Mouse (Mus musculus): ENCODE results near the gene Taf3. TPM values are rescaled to one million over a fixed set of nuclear protein-coding genes. Genes with fewer than 3 reads are reported as not detected.

The Taf3 gene
- polyA plus RNA-seq, 1 experiment = 8.4 TPM

DNA sequence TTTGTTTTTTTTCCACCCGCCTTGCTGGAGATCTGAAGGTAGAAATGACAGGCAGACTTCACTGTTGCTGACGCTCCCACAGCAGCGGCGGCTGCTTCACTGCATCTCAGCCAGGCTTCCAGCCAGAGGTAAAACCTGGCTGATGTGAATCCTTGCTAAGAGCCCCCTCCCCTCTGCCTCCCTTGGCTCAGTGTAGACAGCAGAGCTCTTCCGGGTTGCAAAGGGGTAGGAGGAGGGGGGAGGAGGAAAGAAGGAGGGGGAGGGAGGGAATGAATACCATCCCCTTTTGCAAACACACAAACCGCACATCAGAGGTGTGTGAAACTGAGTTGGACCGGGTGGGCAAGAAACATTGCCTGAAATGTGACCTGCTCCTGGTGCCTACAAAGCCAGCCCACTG is 160.8 kb downstream of the Taf3 start:
- H3K4me1 ChIP-seq (ENCODE audit: control insufficient read depth, insufficient read depth, low read length) = no peaks in the 10 kb centered on the region
- no peak overlapping the region for H3K27ac ChIP-seq (ENCODE audit: insufficient read depth, low read length)
- TF ChIP-seq CTCF (IDR thresholded peaks at IDR 0.05; ENCODE audit: extremely low read depth, insufficient read depth, low read length) (no peak), POLR2A (IDR thresholded peaks at IDR 0.05; ENCODE audit: extremely low read depth, insufficient read depth, low read length) (no peak)
- no peak overlapping the region for H3K4me3 ChIP-seq (ENCODE audit: insufficient read depth, low read length)

- TF ChIP-seq CTCF (IDR thresholded peaks at IDR 0.05; ENCODE audit: extremely low read depth, insufficient read depth, low read length) (no peak), POLR2A (IDR thresholded peaks at IDR 0.05; ENCODE audit: extremely low read depth, insufficient read depth, low read length) (no peak)
- Histone ChIP-seq H3K27ac (ENCODE audit: insufficient read depth, low read length) (no peak overlapping the region), H3K4me3 (ENCODE audit: insufficient read depth, low read length) (no peak overlapping the region), H3K4me1 (ENCODE audit: control insufficient read depth, insufficient read depth, low read length) (no peaks in the 10 kb centered on the region)
Measured at GRCm38 (mm10) chr2:9886921-9887610, 161.3 kb downstream of the Taf3 start.

- no peak for TF ChIP-seq POLR2A (IDR thresholded peaks at IDR 0.05; ENCODE audit: extremely low read depth, insufficient read depth, low read length)
- no peak for TF ChIP-seq CTCF (IDR thresholded peaks at IDR 0.05; ENCODE audit: extremely low read depth, insufficient read depth, low read length)
- Histone ChIP-seq H3K4me1 (ENCODE audit: control insufficient read depth, insufficient read depth, low read length) (no peaks in the 10 kb centered on the region), H3K27ac (ENCODE audit: insufficient read depth, low read length) (no peak overlapping the region), H3K4me3 (ENCODE audit: insufficient read depth, low read length) (no peak overlapping the region)
Measured at GRCm38 (mm10) chr2:9886031-9886430, 162.4 kb downstream of the Taf3 start.

DNA sequence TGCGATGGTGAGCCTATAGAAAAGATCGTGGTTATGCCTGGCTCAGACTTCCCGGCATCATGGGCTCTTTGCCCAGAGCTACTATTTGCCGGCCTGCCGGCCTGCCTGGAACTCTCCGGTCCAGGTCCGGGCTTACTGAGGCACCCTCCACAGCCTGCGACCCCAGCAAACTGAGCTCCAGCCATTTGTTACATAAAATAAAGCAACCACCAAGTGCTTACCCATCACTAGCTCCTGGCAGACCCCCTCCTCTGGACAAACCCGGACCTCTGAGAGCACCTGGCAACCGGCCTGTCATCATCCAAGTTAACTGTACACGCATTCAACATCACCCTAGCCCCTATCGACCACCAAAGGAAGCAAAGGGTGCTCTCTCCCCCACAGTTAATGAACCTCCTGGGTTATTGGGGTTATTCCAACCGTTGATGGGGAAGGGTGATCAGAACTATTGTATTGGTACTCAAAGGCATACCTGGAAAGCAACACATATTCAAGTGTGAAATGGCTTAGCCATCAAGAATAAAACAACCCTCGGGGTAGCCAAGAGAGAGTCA is 163.1 kb downstream of the Taf3 start:
- Histone ChIP-seq H3K27ac (ENCODE audit: insufficient read depth, low read length) (no peak overlapping the region), H3K4me1 (ENCODE audit: control insufficient read depth, insufficient read depth, low read length) (no peaks in the 10 kb centered on the region), H3K4me3 (ENCODE audit: insufficient read depth, low read length) (no peak overlapping the region)
- no peak for TF ChIP-seq CTCF (IDR thresholded peaks at IDR 0.05; ENCODE audit: extremely low read depth, insufficient read depth, low read length)
- no peak for TF ChIP-seq POLR2A (IDR thresholded peaks at IDR 0.05; ENCODE audit: extremely low read depth, insufficient read depth, low read length)

DNA sequence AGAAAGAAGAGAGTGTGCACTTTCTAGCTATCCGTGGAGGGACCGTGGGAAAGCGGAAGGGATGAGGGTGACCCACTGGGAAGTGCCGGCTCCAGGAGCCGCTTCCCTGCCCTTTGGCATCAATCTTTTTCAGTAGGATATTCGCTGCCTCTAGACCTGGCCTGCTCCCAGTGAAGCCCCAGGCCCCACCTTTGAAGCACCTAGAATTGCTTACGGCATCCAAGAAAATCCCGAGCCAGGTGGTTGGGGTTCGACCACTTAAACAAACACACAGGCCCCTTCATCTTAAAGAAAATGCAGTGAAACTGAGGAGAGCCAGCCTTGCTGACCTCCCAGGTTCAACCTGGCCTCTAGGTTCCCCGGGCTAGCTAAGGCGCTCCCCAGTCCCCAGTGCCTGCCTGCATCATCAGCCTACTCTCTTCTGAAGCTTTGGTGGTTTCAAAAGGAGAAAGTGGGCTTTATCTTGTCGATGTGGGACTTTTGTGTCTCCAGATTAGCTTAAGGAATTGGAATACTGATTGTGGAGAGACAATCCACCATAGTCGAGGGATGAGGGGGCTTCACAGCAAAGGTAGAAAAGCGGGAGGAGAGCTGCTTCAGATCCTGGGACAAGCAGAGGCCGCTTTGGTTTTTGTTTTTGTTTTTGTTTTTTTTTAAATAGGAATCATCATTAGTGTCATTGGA is 163.7 kb downstream of the Taf3 start:
- Histone ChIP-seq H3K4me3 (ENCODE audit: insufficient read depth, low read length) (no peak overlapping the region), H3K4me1 (ENCODE audit: control insufficient read depth, insufficient read depth, low read length) (no peaks in the 10 kb centered on the region), H3K27ac (ENCODE audit: insufficient read depth, low read length) (no peak overlapping the region)
- TF ChIP-seq POLR2A (IDR thresholded peaks at IDR 0.05; ENCODE audit: extremely low read depth, insufficient read depth, low read length) (no peak), CTCF (IDR thresholded peaks at IDR 0.05; ENCODE audit: extremely low read depth, insufficient read depth, low read length) (no peak)

DNA sequence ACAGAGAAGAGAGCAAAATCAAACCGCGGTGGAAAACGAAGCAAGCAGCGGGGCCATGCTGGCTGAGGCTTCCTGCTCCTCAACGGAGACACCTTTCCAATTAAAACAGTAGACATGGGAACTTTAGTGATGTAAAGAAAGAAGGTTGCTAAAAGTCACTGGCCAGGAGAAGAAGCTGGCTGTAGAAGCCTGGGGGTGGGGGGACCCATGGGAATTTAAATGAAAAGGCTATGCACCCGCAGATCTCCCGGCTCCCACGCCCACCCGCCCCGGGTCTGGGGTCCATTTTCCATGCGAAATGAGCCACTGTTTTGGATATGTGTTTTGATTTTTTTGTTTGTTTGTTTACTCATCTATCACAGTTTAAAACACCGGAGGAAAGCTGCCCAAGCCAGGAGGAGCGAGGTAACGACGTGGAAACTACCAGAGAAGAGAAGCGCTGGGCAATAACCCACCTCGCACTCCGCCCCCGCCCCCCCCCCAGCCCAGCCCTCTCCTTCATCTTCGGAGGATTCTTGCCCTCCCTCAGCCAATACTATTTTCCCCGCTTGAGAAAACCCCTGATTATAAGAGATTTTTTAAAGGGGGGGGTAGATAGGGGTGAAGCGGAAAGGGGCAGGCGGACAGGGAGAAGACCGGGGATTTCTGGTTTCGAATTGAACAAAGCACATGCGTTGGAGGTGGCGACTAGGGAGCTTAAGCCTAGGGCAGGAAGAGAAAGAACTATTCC is 164.4 kb downstream of the Taf3 start:
- Histone ChIP-seq H3K4me3 (ENCODE audit: insufficient read depth, low read length) (no peak overlapping the region), H3K27ac (ENCODE audit: insufficient read depth, low read length) (no peak overlapping the region), H3K4me1 (ENCODE audit: control insufficient read depth, insufficient read depth, low read length) (no peaks in the 10 kb centered on the region)
- TF ChIP-seq POLR2A (IDR thresholded peaks at IDR 0.05; ENCODE audit: extremely low read depth, insufficient read depth, low read length) (no peak), CTCF (IDR thresholded peaks at IDR 0.05; ENCODE audit: extremely low read depth, insufficient read depth, low read length) (no peak)

- TF ChIP-seq POLR2A (IDR thresholded peaks at IDR 0.05; ENCODE audit: extremely low read depth, insufficient read depth, low read length) = no peak
- TF ChIP-seq CTCF (IDR thresholded peaks at IDR 0.05; ENCODE audit: extremely low read depth, insufficient read depth, low read length) = no peak
- Histone ChIP-seq H3K4me3 (ENCODE audit: insufficient read depth, low read length) (no peak overlapping the region), H3K4me1 (ENCODE audit: control insufficient read depth, insufficient read depth, low read length) (no peaks in the 10 kb centered on the region), H3K27ac (ENCODE audit: insufficient read depth, low read length) (no peak overlapping the region)
Measured at GRCm38 (mm10) chr2:9882926-9883802, 165.2 kb downstream of the Taf3 start.

DNA sequence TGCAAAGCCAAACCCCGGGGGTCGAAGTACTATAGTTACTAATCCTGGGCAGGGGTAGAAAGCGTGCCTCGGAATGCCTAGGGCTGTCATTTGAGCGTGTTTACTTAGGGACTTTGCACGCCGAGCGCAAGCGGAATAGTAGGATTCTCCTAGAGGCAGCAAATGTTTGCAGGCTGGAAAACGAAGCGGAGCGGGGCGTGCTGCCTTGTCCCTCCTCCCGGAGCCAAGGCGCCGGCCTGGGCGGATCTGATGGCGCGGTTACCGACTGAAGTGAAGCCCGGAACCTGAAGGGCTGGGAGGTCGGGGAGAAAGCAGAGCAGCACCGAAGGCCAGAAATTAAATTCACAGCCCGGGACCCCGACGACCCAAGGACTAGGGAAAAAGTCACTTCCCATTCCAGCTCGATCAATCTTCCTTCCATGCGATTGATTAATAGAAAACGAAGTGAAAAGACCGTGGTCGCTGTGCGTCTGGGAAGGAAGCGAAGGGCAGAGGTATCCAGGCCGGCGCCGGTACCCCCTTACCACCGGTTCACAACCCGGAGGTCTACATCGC is 165.9 kb downstream of the Taf3 start:
- TF ChIP-seq POLR2A (IDR thresholded peaks at IDR 0.05; ENCODE audit: extremely low read depth, insufficient read depth, low read length) (no peak), CTCF (IDR thresholded peaks at IDR 0.05; ENCODE audit: extremely low read depth, insufficient read depth, low read length) (no peak)
- Histone ChIP-seq H3K27ac (ENCODE audit: insufficient read depth, low read length) (no peak overlapping the region), H3K4me1 (ENCODE audit: control insufficient read depth, insufficient read depth, low read length) (no peaks in the 10 kb centered on the region), H3K4me3 (ENCODE audit: insufficient read depth, low read length) (no peak overlapping the region)

All from cortical plate, adult 2 months (tissue).